Mouse (Mus musculus): Measurements from ENCODE around the gene Fbxl17.
A peak's percentile ranks its signal among the peaks of the same experiment; 100 is the strongest.

The Fbxl17 gene

DNA sequence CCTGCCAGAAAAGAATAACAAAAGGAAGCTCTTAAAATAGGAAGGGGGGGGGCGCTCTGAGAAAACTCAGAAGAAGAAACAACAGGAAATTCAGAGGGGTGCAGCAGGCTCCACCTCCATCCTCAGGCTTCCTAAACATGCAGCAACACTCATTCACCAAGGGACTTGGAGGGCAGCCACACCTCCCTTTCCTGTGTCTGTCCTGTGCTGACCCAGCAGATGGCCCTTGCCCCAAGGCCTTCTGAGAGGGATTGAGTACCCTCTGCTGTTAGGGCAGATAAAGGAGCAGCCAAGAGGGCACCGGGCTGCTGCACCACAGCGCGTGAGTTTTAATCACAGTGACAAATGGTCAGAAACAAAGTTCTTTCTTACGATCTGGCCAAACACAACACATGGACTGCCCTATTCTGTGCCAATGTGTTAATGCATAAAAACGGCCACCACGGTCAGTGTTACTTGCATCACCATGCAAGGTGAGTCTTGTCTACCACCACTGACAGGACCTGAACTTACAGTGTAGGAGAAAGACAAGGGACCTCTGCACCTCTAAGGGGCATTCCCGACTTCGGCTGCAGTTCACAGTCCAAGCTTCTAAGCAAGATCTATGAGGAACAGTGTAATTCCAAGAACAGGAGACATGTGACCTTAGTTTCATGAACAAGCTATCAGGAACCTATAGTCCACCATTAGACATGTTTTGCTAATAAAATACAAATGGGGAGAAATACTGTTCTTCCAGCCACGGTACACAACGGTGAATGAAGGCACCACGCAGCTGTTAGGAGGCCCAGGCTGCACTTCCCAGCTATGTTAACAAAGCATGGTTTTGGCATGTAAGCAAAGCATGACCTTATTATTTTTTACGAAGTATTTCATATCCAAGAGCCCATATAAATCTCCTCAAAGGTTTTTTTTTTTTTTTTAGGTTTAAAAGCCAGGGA lies 96.8 kb downstream of the Fbxl17 start:
- peak in 1 of 2 experiments; percentile 37 for DNase-seq

DNA sequence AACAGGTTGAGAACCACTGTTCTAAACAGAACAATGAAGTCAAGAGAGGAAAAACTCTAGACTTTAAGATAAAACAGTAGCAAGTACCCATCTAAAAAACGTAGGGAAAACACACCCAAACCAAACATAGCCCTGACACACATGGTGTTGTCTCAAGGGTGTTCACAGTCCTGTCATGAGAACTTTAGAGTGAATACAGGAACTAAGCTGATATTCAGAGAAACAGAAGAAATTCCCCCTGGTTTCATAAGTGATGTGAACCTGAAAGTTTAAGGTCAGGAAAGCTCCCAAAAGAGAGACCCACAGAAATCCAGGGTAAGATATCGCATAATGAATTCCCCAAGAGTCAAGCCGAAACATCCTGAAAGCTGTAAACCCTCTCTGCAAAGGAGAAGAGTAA lies 97.6 kb downstream of the Fbxl17 start:
- no peak for DNase-seq

DNA sequence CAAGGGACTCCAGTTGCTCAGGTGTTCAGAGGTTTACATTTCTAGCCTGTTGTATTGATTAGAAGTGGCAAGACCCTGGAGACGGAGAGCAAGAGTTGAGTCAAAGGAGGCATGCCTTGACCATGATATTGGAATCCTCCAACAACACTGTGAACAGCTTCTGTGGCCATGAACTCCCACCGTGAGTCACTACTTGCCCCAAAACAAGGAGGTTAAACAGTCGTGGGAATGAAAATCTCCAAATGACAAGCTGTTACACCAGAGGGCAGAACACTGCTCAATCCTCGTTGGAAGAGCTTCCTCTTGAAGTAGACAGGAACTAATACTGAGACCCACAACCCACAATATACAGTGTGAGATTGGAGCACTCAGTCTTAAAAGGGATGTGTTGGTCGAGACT lies 99.2 kb downstream of the Fbxl17 start:
- DNase-seq, result no peak

DNA sequence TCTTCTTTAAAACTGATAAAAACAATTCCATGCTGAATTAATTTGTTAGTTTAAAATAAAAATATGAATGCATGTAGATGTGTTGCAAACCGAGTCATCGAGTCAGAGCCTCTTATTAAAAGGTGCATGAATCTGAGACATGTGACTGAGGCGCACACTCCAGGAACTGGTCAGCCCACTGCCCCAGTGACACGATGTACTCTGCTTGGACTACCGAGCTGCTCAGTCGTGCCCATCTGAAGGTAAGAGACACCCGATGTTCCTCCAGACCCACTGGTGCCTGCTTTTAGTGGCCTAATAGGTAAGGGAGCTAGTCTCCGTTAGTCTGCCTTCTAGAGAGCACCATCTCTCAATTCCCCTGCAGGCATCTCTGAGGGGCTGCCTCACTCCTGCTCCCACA lies 100.0 kb downstream of the Fbxl17 start:
- DNase-seq, result no peak

DNA sequence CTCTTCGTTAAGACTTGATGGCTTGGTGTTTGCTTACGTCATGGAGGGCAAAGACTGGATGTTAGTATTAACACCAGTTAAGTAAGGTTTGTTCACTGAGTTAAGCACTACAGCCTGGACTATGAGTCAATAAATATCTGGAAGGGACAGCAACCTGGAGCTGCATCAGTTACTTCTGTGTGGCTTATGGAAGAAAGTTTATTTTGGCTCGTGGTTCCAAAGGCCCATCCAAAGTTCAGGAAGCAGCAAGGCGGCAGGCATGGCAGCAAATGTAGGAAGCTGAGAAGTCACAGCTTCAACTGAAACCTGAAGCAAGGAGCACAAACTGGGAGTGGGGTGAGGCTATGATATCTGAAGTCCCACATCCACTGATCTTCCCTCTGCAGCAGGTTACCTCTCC lies 108.3 kb downstream of the Fbxl17 start:
- DNase-seq, result no peak

DNA sequence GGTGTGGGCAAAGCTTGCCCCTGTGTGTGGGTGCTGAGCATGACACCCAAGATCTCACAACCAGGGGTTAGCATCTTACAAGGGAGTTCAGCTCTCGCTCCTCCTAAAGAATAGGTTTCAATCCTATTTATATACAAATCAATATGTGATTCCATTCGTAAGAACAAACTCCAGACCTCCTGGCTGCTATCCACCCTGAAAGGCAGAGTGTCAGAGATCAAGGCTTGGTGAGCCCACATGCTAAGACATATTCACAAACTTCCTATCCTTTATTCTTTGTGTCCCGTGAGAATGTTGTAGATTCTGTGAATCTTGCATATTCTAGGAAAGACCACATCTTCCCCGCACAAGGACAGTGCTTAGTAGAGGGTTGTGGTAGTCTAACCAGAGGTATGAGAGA lies 108.9 kb downstream of the Fbxl17 start:
- no peak for DNase-seq

DNA sequence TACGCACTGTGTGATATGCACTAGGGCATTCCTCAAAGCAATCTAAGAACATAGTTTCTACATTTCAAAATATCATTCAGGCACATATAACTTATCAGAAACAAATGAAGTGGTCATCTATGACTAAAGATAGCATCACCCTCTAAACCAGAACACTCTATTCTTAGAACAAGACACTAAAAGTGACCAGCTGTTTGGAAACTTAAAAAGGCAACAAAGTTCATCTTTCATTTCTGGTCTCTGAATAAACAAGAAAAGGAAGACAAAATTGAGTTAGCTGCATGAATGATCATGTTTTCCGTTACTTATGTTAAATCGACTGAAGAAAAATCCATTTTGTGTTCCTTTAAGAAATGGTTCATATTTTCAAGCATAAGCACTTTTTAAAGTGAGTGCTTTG lies 128.8 kb downstream of the Fbxl17 start:
- no peak for DNase-seq

DNA sequence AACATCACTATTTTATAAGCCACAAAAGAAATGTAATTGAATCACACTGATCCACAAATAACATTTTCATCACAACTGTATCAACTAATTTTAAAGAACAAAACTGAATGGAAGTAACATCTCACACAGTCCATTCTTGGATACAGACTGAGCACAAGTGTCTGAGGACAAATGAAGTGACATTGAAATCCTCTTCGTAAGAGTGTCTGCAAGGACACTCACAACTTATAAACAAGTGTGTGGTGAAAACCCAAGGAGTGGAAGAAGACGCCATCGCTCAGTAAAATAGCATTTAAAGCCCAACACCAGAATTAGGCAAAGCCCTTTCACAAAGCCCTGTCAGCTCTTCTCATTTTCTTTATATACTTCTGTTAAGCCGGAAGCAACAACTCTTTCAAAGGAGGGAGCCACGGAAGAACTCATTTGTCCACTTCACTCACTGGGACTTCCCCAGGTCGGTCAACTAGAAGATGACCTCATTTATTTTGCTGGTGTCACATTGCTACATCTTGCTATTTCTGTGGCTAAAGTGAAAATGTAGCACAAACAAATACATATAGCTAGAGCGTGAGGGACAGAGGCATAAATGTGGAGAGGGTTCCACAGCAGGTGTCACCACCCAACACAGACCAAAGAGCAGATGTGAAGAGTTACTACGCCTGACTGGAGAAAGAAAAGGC lies 130.0 kb downstream of the Fbxl17 start:
- no peak for DNase-seq

DNA sequence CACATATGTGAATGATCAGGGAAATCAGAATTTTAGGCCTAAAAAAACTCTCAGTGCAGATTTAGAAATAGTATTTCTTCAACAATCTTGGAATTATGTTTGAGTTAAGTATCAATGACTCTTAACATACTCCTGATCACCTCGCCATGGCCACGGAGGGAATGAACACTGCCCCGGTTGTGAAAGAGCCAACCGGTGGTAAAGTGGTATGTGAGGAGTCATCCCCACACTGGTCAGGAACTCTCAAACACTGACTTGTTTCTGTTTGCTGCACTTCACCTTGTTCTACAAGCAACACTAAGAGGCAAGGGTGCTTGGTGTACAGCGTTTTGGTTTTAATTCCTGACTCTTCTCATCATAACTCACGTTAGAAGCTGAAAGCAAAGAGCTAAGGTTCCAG lies 132.3 kb downstream of the Fbxl17 start:
- no peak for DNase-seq

DNA sequence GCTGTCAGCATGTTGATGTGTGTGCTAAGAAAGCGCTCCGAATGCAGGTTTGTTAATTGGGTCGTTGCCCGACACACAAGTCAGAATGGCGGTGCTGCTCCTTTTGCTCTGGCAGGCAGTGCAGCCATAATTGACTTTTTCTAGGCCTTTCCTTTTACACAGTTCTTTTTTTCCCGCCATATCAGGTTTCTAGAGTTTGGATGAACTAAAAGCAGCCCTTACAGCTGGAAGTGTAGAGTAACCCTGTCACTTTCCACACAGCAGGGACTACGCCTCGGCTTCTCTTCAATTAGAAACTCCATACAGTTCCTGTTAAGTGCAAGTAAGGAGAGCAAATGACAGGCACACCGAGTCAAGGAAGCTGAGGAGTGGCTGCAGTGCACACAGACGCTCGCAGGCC lies 133.8 kb downstream of the Fbxl17 start:
- no peak for DNase-seq

DNA sequence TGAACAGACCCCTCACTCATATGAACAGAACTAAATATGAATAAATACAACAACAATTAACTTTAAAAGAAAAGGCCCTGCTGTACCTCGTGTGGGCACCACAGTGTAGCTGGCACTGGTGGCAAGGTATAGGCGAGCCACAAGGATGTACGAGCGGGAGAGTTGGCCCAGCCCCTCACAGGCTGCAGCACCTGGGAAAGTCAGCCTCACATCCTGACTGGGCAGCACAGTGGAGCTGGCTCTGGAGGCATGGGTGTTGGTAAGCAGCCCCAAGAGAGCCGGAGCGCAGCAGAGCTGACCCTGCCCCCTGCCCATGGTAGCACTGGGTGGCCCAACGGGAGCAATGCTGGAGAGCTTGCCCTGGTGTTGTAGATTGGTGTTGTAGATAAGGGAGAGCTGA lies 135.2 kb downstream of the Fbxl17 start:
- no peak for DNase-seq

DNA sequence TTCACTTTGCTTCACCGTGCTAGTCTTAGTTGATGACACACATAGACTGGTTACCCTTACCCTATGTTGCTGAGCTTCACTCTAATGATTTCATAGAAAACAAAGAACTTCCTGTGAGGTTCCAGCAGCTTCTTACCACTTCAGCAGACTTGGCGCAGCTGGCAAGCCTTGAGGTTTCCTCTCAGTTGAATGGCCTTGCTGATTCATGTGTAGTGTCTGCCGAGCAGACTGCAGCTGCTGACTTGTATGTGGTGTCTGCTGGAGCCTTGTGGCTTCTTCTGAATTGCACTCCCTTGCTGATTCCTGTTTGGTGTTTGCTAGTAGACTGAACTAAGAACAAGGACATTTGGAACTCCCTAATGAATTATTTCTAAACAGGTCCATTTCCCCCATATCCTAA lies 137.6 kb downstream of the Fbxl17 start:
- no peak for DNase-seq

DNA sequence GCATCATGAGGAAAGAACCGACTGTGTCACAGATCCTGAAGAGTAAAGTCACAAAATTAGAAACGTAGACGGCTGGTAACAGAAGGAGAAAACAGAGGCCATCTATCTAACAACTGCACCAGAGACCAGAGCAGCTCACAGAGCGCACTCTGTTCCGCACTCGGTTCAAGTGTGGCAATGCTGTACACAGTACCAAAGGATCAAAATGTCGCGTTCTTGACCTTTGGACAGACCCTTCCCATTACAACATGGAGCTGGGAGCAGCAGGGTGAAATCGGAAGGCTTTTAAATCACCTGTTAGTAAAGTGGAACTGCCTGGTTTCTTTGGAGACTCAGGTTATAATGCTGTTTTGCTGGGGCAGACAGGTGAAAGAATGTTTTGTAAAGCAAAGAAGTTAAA lies 138.1 kb downstream of the Fbxl17 start:
- no peak for DNase-seq

DNA sequence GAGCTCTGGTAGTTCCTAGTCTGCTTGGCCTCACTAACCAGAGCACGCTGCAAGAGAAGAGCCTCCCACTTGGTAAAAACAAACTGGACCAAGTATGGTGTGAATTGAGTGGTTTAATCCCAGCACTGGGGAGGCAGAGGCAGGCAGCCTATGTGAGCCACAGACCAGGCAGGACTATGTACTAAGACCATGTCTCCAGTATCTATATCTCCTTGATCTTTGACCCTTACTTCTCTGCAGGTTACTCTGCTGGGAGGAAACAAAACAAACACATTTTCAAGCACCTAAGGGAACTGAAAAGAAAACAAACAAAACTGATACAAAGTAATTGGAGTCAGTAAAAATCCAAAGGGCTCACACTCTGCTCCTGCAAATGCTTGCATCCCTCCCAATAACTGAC lies 141.0 kb downstream of the Fbxl17 start:
- DNase-seq, result no peak

DNA sequence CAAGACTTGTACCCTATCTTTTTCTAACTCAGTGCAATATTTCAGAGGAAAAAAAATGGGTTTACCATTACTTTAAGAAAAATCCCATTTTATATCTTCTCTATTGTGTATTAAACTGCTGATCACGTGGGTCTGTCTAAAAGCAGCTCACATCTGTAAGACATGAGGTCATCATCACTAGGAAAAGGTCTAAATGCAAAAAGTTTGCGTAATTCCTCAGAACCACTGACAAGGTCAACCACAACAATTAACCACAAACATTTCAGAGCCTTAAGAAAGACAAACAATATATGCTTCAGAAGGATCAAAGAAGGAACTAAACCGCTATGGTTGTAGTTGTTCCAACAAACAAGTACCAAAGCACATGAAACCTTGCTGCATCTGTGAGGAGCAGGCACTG lies 143.6 kb downstream of the Fbxl17 start:
- DNase-seq, result no peak

DNA sequence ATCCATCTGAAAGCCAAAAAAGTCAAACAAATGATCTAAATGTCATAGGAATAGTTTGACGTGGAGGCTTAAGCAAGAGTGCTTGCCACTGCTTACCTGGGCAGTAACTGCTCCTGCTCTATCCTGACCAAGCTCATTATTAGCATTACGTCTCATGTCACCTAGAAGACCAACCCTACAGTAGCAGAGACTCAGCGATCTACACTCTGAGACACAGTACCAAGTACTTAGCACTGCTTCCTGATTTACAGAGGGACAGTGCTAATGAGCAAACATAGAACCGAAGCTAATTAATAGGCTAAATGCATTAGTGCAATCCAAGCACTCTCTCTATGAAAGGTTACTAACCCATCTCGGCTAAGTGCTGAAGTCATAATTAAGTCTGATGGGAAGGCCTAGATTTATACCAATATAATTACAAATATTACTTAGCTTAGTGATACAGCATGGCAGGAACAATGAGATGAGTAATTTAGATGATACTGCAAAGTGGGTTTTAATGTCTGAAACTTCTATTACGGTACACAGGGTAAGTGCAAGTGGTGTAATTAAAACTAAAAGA lies 147.1 kb downstream of the Fbxl17 start:
- no peak for DNase-seq

DNA sequence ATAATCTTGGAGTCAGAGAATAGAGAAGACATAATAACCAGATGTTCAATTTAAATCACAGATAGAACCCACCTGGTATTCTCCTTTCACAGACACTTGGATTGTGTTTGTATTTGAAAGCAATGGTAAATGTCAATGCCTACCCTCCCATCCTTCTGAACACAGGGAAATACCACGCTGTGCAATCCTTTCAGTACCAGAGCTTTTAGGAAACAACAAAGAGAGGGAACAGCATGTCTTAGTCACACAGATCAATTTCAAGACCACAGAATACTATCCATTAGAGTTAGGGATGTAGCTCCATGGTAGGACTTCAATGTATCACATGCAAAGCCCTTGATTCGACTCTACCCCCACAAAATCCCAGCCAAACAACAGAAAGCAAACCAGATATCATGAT lies 148.1 kb downstream of the Fbxl17 start:
- DNase-seq, result no peak

DNA sequence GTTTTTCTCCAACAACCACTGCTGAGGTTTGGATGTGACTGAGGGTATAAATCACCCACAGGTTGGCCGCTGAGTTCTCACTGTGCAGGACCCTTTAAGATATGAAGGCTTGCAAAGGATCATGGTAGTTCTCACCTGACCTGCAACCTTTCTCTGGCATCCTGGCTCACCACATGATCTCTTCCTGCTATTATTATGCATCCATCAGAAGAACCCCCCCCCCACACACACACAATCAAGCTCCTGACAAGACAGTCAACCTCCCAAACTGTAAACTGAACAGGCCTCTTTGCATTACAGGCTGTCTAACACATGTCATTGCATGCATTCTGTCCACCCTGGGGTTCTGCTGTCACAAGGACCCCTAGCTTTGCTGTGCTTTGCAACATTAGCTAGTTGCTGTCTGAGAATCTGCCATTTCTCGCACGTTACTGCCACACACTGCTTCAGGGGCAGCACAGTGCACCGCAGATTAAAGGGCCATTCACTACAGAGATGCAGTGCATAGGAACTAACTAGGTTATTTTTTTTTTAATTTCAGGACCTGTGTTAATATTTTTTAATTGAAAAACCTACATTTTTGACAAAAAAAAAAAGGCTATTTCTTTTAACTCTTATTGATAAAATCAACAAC lies 148.8 kb downstream of the Fbxl17 start:
- no peak for DNase-seq

DNA sequence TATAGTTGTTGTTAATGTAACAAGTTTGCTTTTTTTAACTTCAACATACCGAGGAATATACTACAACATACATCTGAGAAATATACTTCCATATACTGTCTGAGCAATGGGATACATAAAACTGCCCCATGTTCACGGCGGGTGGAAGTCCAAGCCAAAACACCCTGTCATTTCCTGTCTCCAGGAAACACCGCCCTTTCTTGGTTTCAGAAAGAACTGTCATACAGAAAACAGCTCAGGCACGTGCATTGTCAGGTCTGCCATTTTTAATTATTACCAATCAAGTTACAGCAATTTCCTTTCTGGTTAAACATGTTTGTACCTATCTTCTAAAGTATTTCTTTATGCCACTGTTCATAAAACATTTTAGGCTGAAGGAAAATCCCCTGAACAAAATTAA lies 155.7 kb downstream of the Fbxl17 start:
- DNase-seq, result no peak

DNA sequence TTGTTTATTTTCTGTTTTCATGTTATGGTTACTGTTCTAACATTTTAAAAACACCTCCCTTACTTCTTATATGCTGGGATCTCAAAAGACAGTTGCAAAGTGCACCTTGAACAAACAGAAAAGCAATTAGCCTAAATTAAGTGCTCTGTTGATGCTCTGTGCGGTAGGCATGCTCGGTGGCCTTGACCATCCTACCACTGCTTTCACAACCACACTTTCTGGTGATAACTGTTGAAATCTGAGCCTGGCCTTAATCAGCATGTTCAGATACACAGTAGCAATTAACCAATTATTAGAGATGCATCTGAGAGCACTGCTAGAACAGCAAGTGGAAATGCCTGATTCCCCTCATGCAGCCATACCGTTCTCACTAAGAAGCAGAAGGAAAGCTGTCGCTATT lies 156.7 kb downstream of the Fbxl17 start:
- no peak for DNase-seq

DNA sequence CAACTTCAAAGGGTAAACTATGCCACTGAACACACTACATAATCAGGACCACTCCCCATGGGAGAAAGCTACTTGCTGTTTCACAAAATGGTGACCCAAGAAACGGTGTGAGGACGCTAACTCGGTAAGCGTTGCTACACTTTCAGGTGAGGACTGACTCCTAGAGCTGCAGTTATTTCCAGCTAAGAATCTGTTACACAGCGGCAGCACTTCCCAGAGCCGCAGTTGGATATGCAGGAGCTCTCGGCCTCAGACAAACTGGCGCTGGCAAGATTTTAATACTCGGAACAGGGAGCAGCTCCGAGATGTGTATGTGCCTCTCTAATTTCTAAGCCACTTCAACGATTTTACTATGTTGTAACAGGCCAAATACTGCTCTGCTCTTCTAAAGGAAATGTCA lies 157.4 kb downstream of the Fbxl17 start:
- DNase-seq, result no peak

DNA sequence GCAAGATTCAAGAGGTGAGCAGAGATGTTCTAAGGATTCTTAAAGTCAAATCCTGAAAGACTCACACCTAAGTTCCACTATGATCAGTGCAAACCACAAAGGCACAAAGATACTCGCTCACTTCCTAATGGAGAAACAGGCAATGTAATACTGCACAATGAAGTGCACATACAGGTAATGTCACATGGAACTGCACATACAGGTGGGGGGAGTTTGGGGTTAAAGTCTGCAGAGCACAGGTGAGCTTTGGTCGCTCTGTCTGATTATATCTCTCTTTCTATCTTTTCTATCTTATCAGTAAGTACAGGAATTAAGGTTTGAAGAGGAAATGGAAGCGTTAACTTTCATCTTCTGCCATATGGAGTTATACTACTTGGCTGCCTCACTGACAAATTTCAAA lies 158.6 kb downstream of the Fbxl17 start:
- DNase-seq, result no peak

DNA sequence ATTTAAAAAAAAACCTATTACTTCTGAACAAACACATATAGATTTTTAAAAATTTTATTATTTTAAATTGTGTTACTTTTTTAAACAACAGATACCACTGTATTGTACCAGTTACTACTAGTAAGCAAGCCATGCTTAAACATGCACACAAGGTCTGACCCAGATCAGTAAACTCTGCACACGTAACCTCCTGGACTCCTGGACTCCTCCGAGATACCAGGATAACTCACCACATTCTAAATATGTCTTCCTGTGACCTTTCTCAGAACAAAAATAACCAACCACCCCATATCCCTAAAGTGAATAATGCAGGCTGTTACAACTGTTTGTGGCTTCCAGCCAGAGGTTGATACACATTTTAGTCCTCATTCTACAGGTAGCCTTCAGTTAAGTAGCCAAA lies 170.9 kb downstream of the Fbxl17 start:
- no peak for DNase-seq

DNA sequence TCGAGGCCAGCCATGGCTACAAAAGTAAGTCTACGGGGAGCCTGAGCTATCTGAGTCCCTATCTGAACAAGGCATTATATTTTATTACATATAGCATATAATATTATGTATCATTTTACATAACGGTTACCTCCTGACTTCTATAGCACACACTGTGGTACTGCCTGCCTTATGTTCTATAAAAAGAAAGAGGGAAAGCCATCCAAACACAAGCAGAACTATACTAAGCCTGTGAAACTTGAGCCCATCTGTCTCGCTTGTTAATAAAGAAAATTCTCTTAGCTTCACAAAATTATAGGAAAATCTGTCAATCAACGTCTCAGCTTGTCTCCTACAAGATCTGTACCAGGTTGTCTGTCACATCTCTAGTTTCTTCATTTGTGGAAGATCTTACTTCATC lies 173.6 kb downstream of the Fbxl17 start:
- DNase-seq, result no peak
